Mouse (Mus musculus): ENCODE results near the gene Pacs2. TPM values are rescaled to one million over a fixed set of nuclear protein-coding genes. Genes with fewer than 3 reads are reported as not detected.

The Pacs2 gene
- polyA plus RNA-seq, 1 experiment from 2014 or later: 26.3 TPM

GRCm38 (mm10) chr12:113051628-113052403 lies 37.5 kb downstream of the Pacs2 start:
- Histone ChIP-seq H3K4me3 (replicated peaks) (no peak overlapping the region), H3K9me3 (no peaks in the 10 kb centered on the region), H3K36me3 (replicated peaks) (peaks cover 82% of the 10 kb centered on the region), H3K9ac (no peak overlapping the region), H3K4me2 (no peak overlapping the region), H3K27ac (0 out of 2 replicates have a peak overlapping the region, but pooled peaks have one; percentile 53), H3K4me1 (no peaks in the 10 kb centered on the region), H3K27me3 (no peaks in the 10 kb centered on the region)
- WGBS: 64% methylated on average over 9 of the region's 9 CpGs
- ATAC-seq (ENCODE audit: low FRiP score): no peak

DNA sequence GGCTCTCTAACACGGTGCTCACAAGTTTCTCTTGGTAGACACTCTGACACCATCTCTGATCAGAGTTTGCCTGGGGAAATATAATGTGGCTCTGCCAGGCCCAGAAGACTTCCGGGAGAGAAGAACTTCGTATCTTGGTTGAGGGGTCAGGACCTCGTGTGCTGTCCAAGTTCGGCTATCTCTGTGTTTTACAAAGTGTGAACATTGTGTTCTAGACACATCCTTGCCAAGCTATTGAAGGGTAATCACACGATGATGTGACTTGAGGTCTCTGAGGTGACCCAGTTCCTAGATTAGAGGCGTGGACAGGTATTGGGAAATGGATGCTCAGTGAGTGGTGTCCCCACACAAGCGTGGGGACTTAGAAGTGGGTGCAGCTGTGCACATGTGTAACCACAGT lies 41.8 kb downstream of the Pacs2 start:
- Histone ChIP-seq H3K4me1 (no peaks in the 10 kb centered on the region), H3K27me3 (no peaks in the 10 kb centered on the region), H3K9ac (no peak overlapping the region), H3K9me3 (no peaks in the 10 kb centered on the region), H3K36me3 (replicated peaks) (peaks cover 82% of the 10 kb centered on the region), H3K4me2 (no peak overlapping the region), H3K27ac (no peak overlapping the region), H3K4me3 (replicated peaks) (no peak overlapping the region)
- 92% methylated on average over 8 of the region's 8 CpGs for WGBS
- no peak for ATAC-seq (ENCODE audit: low FRiP score)

DNA sequence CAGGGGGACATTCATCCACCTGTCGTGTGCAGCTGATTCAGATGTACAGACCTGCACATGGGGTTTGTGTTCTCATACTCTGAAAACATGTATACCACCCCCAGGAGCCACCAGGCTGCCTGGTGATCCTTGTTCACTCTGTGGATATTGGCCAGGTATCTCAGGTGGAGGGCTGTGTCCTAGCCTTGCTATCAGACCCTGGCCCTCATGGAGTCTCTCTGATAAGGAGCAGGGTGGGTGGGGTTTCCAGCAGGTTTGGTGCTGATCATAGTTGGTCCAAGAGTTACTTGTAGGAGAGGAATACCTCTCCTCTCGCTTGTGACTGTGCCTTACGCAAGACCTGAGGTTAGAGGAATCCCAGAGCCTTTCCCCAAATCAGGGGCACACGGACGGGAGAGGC lies 45.9 kb downstream of the Pacs2 start:
- no peak overlapping the region for H3K27ac ChIP-seq
- H3K9ac ChIP-seq: no peak overlapping the region
- H3K27me3 ChIP-seq: no peaks in the 10 kb centered on the region
- H3K36me3 ChIP-seq (replicated peaks): peaks cover 84% of the 10 kb centered on the region
- WGBS: 86% methylated on average over 5 of the region's 5 CpGs
- H3K4me1 ChIP-seq: no peaks in the 10 kb centered on the region
- H3K4me3 ChIP-seq (replicated peaks): no peak overlapping the region
- H3K9me3 ChIP-seq: no peaks in the 10 kb centered on the region
- ATAC-seq (ENCODE audit: low FRiP score): no peak
- H3K4me2 ChIP-seq: no peak overlapping the region

DNA sequence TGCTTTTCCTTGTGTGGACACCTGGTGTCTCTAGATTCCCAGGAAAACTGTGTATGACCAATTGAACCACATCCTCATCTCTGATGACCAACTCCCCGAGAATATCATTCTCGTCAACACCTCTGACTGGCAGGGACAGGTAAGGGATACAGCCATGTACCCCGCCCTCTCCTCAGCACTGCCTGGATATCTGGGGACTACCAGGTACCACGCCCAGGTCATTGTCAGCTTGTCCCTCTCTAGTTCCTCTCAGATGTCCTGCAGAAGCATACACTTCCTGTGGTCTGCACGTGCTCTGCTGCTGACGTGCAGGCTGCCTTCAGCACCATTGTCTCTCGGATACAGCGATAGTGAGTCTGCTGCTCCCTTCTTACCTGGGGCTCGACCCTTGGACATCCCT lies 47.3 kb downstream of the Pacs2 start:
- Histone ChIP-seq H3K4me1 (no peaks in the 10 kb centered on the region), H3K36me3 (replicated peaks) (peaks cover 89% of the 10 kb centered on the region), H3K27ac (no peak overlapping the region), H3K9me3 (no peaks in the 10 kb centered on the region), H3K4me3 (replicated peaks) (no peak overlapping the region), H3K9ac (no peak overlapping the region), H3K4me2 (no peak overlapping the region), H3K27me3 (no peaks in the 10 kb centered on the region)
- ATAC-seq (ENCODE audit: low FRiP score): no peak
- 92% methylated on average over 9 of the region's 9 CpGs for WGBS

- no peaks in the 10 kb centered on the region for H3K9me3 ChIP-seq
- ATAC-seq (ENCODE audit: low FRiP score): no peak
- H3K36me3 ChIP-seq (replicated peaks): peaks cover 83% of the 10 kb centered on the region
- no peak overlapping the region for H3K4me3 ChIP-seq (replicated peaks)
- WGBS: 81% methylated on average over 10 of the region's 10 CpGs
- H3K27me3 ChIP-seq: no peaks in the 10 kb centered on the region
- H3K4me2 ChIP-seq: no peak overlapping the region
- no peak overlapping the region for H3K27ac ChIP-seq
- H3K9ac ChIP-seq: no peak overlapping the region
- H3K4me1 ChIP-seq: no peaks in the 10 kb centered on the region
Observed at GRCm38 (mm10) chr12:113062201-113062600, 47.9 kb downstream of the Pacs2 start.

GRCm38 (mm10) chr12:113063700-113064099 lies 49.4 kb downstream of the Pacs2 start:
- H3K9ac ChIP-seq: no peak overlapping the region
- H3K4me1 ChIP-seq: no peaks in the 10 kb centered on the region
- H3K27ac ChIP-seq: no peak overlapping the region
- H3K36me3 ChIP-seq (replicated peaks): peaks cover 83% of the 10 kb centered on the region
- ATAC-seq (ENCODE audit: low FRiP score): no peak
- H3K9me3 ChIP-seq: no peaks in the 10 kb centered on the region
- no peak overlapping the region for H3K4me3 ChIP-seq (replicated peaks)
- no peaks in the 10 kb centered on the region for H3K27me3 ChIP-seq
- H3K4me2 ChIP-seq: no peak overlapping the region
- 94% methylated on average over 7 of the region's 7 CpGs for WGBS

GRCm38 (mm10) chr12:113068002-113068401 lies 53.7 kb downstream of the Pacs2 start:
- Histone ChIP-seq H3K4me1 (no peaks in the 10 kb centered on the region), H3K27me3 (no peaks in the 10 kb centered on the region), H3K4me2 (no peak overlapping the region), H3K9ac (no peak overlapping the region), H3K36me3 (replicated peaks) (peaks cover 77% of the 10 kb centered on the region), H3K27ac (no peak overlapping the region), H3K9me3 (no peaks in the 10 kb centered on the region), H3K4me3 (replicated peaks) (no peak overlapping the region)
- WGBS: 85% methylated on average over 7 of the region's 7 CpGs
- no peak for ATAC-seq (ENCODE audit: low FRiP score)

- no peak overlapping the region for H3K4me2 ChIP-seq
- H3K4me1 ChIP-seq: peaks cover 10% of the 10 kb centered on the region
- H3K4me3 ChIP-seq (replicated peaks): no peak overlapping the region
- no peaks in the 10 kb centered on the region for H3K9me3 ChIP-seq
- no peaks in the 10 kb centered on the region for H3K27me3 ChIP-seq
- H3K27ac ChIP-seq: no peak overlapping the region
- H3K36me3 ChIP-seq (replicated peaks): peaks cover 64% of the 10 kb centered on the region
- no peak overlapping the region for H3K9ac ChIP-seq
- 92% methylated on average over 6 of the region's 6 CpGs for WGBS
- no peak for ATAC-seq (ENCODE audit: low FRiP score)
Observed at GRCm38 (mm10) chr12:113069389-113069788, 55.1 kb downstream of the Pacs2 start.

- peaks cover 21% of the 10 kb centered on the region for H3K4me1 ChIP-seq
- H3K27me3 ChIP-seq: no peaks in the 10 kb centered on the region
- no peak overlapping the region for H3K9ac ChIP-seq
- WGBS: 94% methylated on average over 6 of the region's 6 CpGs
- H3K4me2 ChIP-seq: no peak overlapping the region
- H3K27ac ChIP-seq: no peak overlapping the region
- no peak overlapping the region for H3K4me3 ChIP-seq (replicated peaks)
- no peaks in the 10 kb centered on the region for H3K9me3 ChIP-seq
- no peak for ATAC-seq (ENCODE audit: low FRiP score)
- peaks cover 50% of the 10 kb centered on the region for H3K36me3 ChIP-seq (replicated peaks)
Observed at GRCm38 (mm10) chr12:113071321-113071720, 57.0 kb downstream of the Pacs2 start.

- H3K4me3 ChIP-seq (replicated peaks): no peak overlapping the region
- H3K36me3 ChIP-seq (replicated peaks): peaks cover 50% of the 10 kb centered on the region
- H3K4me1 ChIP-seq: peaks cover 21% of the 10 kb centered on the region
- H3K27ac ChIP-seq: no peak overlapping the region
- WGBS: 82% methylated on average over 6 of the region's 6 CpGs
- no peaks in the 10 kb centered on the region for H3K27me3 ChIP-seq
- ATAC-seq (ENCODE audit: low FRiP score): no peak
- no peak overlapping the region for H3K4me2 ChIP-seq
- no peaks in the 10 kb centered on the region for H3K9me3 ChIP-seq
- 0 out of 2 replicates have a peak overlapping the region, but pooled peaks have one; percentile 12 for H3K9ac ChIP-seq
Observed at GRCm38 (mm10) chr12:113071827-113072226, 57.5 kb downstream of the Pacs2 start.

- ATAC-seq (ENCODE audit: low FRiP score): peak; percentile 45
- H3K4me2 ChIP-seq: peak overlapping the region; percentile 92
- peak overlapping the region; percentile 69 for H3K9ac ChIP-seq
- no peaks in the 10 kb centered on the region for H3K27me3 ChIP-seq
- H3K9me3 ChIP-seq: no peaks in the 10 kb centered on the region
- H3K36me3 ChIP-seq (replicated peaks): peaks cover 36% of the 10 kb centered on the region
- H3K4me3 ChIP-seq (replicated peaks): peak overlapping the region; percentile 49
- 12% methylated on average over 15 of the region's 15 CpGs for WGBS
- H3K4me1 ChIP-seq: peaks cover 21% of the 10 kb centered on the region
- H3K27ac ChIP-seq: peak overlapping the region; percentile 93
Observed at GRCm38 (mm10) chr12:113073420-113074328, 59.4 kb downstream of the Pacs2 start.

GRCm38 (mm10) chr12:113074329-113075062 lies 60.2 kb downstream of the Pacs2 start, which contains the start of gene Tex22:
TSS of gene Tex22 (plus strand) at chr12:113074502.
- peak within 1 kb of the TSS; percentile 49 for H3K4me3 ChIP-seq (replicated peaks)
- WGBS: 4% methylated on average over 32 of the region's 32 CpGs
- peak within 1 kb of the TSS; percentile 69 for H3K9ac ChIP-seq
- H3K9me3 ChIP-seq: no peaks in the 10 kb centered on the region
- peaks cover 27% of the 10 kb centered on the region for H3K36me3 ChIP-seq (replicated peaks)
- peak within 1 kb of the TSS; percentile 92 for H3K4me2 ChIP-seq
- peak; percentile 94 for ATAC-seq (ENCODE audit: low FRiP score)
- H3K27me3 ChIP-seq: no peaks in the 10 kb centered on the region
- H3K27ac ChIP-seq: peak within 1 kb of the TSS; percentile 93
- H3K4me1 ChIP-seq: peaks cover 21% of the 10 kb centered on the region

Data from forebrain, embryonic 12.5 days (tissue).